ENCODE assay signal across 11 mouse cellular contexts in the genomic region with DNA sequence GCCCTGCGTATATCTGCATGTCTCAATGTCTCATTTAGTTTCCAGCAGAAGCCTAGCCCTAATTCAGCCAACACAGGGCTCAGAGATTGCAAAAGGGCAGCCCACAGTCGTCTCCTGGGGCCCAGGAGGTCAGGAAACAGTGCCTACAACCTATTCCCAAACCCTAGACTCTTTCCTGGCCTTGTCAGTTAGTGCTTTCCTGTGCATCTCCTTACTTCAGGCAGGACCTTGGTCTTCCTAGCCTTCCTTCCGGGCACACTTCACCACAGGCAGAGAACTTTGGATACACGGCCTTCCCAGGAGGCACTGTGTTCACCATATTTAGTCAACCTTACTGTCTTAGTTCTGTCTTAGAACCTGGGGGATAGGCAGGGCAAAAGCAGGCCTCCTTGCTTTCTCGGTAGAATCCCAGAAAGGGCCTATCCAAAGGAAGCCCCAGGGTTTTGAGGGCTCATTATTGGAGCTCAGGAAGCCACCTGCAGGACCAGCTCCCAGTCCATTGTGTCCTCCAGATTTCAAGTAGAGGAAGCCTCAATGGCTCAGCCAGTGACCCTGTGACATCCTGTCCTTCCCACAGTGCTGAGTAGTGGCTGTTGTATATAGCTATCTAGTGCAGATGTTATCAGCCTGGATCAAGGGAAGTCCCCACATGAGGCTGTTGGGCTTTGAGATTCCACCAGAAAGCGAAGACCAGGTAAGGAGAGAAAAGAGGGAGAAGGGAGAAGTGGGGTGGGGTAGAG. TPM values are rescaled to one million over a fixed set of nuclear protein-coding genes. Genes with fewer than 3 reads are reported as not detected.
DNase-seq lines count a peak whose midpoint lies in the region; ATAC-seq and TF ChIP-seq lines count a peak whose summit lies in the region.
"Had no signal": no experiment of that assay in that cellular context is flagged by ENCODE, and none has a peak within 500 bp of the region (broad histone marks: within the 10 kb centered on the region; RNA-seq: fewer than 3 reads in every experiment).

No protein-coding gene starts in this region.

- H3K27ac ChIP-seq in kidney, embryonic 16.5 days (ENCODE audit: low read length): peak overlapping the region; percentile 84
- H3K27ac ChIP-seq in bone marrow, adult 2 months (ENCODE audit: control insufficient read depth, insufficient read depth, low read depth, low read length, poor library complexity): 0 out of 2 replicates have a peak overlapping the region, but pooled peaks have one; percentile 4
- peak overlapping the region; percentile 60; the same call in 1 of the 2 replicates for H3K27ac ChIP-seq in embryonic facial prominence, embryonic 12.5 days
- peak overlapping the region; percentile 24; the same call in 1 of the 2 replicates for H3K27ac ChIP-seq in limb, embryonic 15.5 days

- no peak overlapping the region for H3K4me3 ChIP-seq in kidney, embryonic 16.5 days (ENCODE audit: low read length)
- no peak overlapping the region for H3K4me3 ChIP-seq in bone marrow, adult 2 months (replicated peaks; ENCODE audit: control insufficient read depth, low read depth, low read length)
- H3K4me3 ChIP-seq in embryonic facial prominence, embryonic 12.5 days: no peak overlapping the region
- no peak overlapping the region for H3K4me3 ChIP-seq in limb, embryonic 15.5 days

- 68% methylated on average over 6 of the region's 6 CpGs for WGBS in kidney, embryonic 16.5 days
- WGBS in bone marrow, adult 2 months: 44% methylated on average over 6 of the region's 6 CpGs
- 74% methylated on average over 6 of the region's 6 CpGs for WGBS in embryonic facial prominence, embryonic 12.5 days
- 81% methylated on average over 6 of the region's 6 CpGs for WGBS in limb, embryonic 15.5 days

- TF ChIP-seq POLR2A in bone marrow, adult 2 months (IDR thresholded peaks at IDR 0.05; ENCODE audit: borderline replicate concordance, control insufficient read depth, low read depth, low read length): no peak

- DNase-seq in kidney, postnatal 25 days: no peak
- no peak for DNase-seq in left cerebral cortex, adult 9 months (ENCODE audit: low spot score in 2 of 2)
- DNase-seq in spleen, adult 12 weeks (ENCODE audit: low spot score): no peak
- DNase-seq: embryo, embryonic 11 days; left cerebral cortex, postnatal 4 days had no signal

- no peaks in the 10 kb centered on the region for H3K36me3 ChIP-seq in kidney, embryonic 16.5 days (ENCODE audit: insufficient read depth, low read length)
- H3K36me3 ChIP-seq in embryonic facial prominence, embryonic 12.5 days: no peaks in the 10 kb centered on the region
- H3K36me3 ChIP-seq in limb, embryonic 15.5 days: no peaks in the 10 kb centered on the region

- no peaks in the 10 kb centered on the region for H3K27me3 ChIP-seq in kidney, embryonic 16.5 days (ENCODE audit: insufficient read depth, low read length)
- no peaks in the 10 kb centered on the region for H3K27me3 ChIP-seq in embryonic facial prominence, embryonic 12.5 days
- no peaks in the 10 kb centered on the region for H3K27me3 ChIP-seq in limb, embryonic 15.5 days

- no peaks in the 10 kb centered on the region for H3K9me3 ChIP-seq in kidney, embryonic 16.5 days (ENCODE audit: low read length)
- H3K9me3 ChIP-seq in embryonic facial prominence, embryonic 12.5 days: no peaks in the 10 kb centered on the region
- no peaks in the 10 kb centered on the region for H3K9me3 ChIP-seq in limb, embryonic 15.5 days

- 0 out of 2 replicates have a peak, but pooled peaks have one; percentile 33 for ATAC-seq in kidney, embryonic 16.5 days (ENCODE audit: low FRiP score, low TSS enrichment)
- no peak for ATAC-seq in embryonic facial prominence, embryonic 12.5 days (ENCODE audit: insufficient number of reproducible peaks, insufficient read depth, low FRiP score, low TSS enrichment)
- no peak for ATAC-seq in limb, embryonic 15.5 days (ENCODE audit: insufficient number of reproducible peaks, low FRiP score, low TSS enrichment, low read depth)
- ATAC-seq: activated CD4-positive, CD25-positive, alpha-beta regulatory T cell, adult 4 months; forebrain, embryonic 16.5 days had no signal

- no peak overlapping the region for H3K9ac ChIP-seq in kidney, embryonic 16.5 days (replicated peaks; ENCODE audit: low read length)
- no peak overlapping the region for H3K9ac ChIP-seq in embryonic facial prominence, embryonic 12.5 days
- no peak overlapping the region for H3K9ac ChIP-seq in limb, embryonic 15.5 days

- TF ChIP-seq CTCF in bone marrow, adult 2 months (IDR thresholded peaks at IDR 0.05; ENCODE audit: control insufficient read depth, insufficient read depth, low read length): no peak

- no peak overlapping the region for H3K4me2 ChIP-seq in kidney, embryonic 16.5 days (replicated peaks; ENCODE audit: low read depth, low read length)
- no peak overlapping the region for H3K4me2 ChIP-seq in embryonic facial prominence, embryonic 12.5 days (replicated peaks)
- no peak overlapping the region for H3K4me2 ChIP-seq in limb, embryonic 15.5 days

- H3K4me1 ChIP-seq in kidney, embryonic 16.5 days (ENCODE audit: insufficient read depth, low read length): no peaks in the 10 kb centered on the region
- peaks cover 3% of the 10 kb centered on the region; the same call in 1 of the 2 replicates for H3K4me1 ChIP-seq in bone marrow, adult 2 months (ENCODE audit: control insufficient read depth, insufficient read depth, low read length)
- H3K4me1 ChIP-seq in embryonic facial prominence, embryonic 12.5 days: peaks cover 12% of the 10 kb centered on the region; the same call in 1 of the 2 replicates
- no peaks in the 10 kb centered on the region for H3K4me1 ChIP-seq in limb, embryonic 15.5 days

RNA-seq across cellular contexts. Expression of a gene that starts 4.7 kb away (rescaled TPM):
- polyA plus RNA-seq in kidney, embryonic 16.5 days (2015; fragmentation: Nextera tagmentation; extraction: Ambion mirVana): 87.8 and 95.9 TPM in 2 replicates
- 6.2 and 23.4 TPM in 2 replicates for polyA plus RNA-seq in bone marrow, adult 2 months (2011; ENCODE audit: insufficient read depth, insufficient read length, low replicate concordance, missing spikeins)
- 23.9 and 29.8 TPM in 2 replicates for polyA plus RNA-seq in embryonic facial prominence, embryonic 12.5 days (2016; fragmentation: Nextera tagmentation; extraction: Ambion mirVana)
- 39.1 and 46.1 TPM in 2 replicates for polyA plus RNA-seq in limb, embryonic 15.5 days (2015; fragmentation: Nextera tagmentation; extraction: Ambion mirVana)

RNA-seq across cellular contexts. Expression of a gene that starts 17.9 kb away (rescaled TPM):
- 0.36 and 0.39 TPM in 2 replicates for polyA plus RNA-seq in kidney, embryonic 16.5 days (2015; fragmentation: Nextera tagmentation; extraction: Ambion mirVana)
- polyA plus RNA-seq in bone marrow, adult 2 months (2011; ENCODE audit: insufficient read depth, insufficient read length, low replicate concordance, missing spikeins): not detected in 2 replicates
- not detected in 2 replicates for polyA plus RNA-seq in embryonic facial prominence, embryonic 12.5 days (2016; fragmentation: Nextera tagmentation; extraction: Ambion mirVana)
- 0.38 and 0.70 TPM in 2 replicates for polyA plus RNA-seq in limb, embryonic 15.5 days (2015; fragmentation: Nextera tagmentation; extraction: Ambion mirVana)
- polyA plus RNA-seq: forebrain, embryonic 16.5 days had no signal

RNA-seq across cellular contexts. Expression of a gene that starts 30.1 kb away (rescaled TPM):
- polyA plus RNA-seq in kidney, embryonic 16.5 days (2015; fragmentation: Nextera tagmentation; extraction: Ambion mirVana): 0.41 and 0.47 TPM in 2 replicates
- 0.63 and 1.6 TPM in 2 replicates for polyA plus RNA-seq in bone marrow, adult 2 months (2011; ENCODE audit: insufficient read depth, insufficient read length, low replicate concordance, missing spikeins)
- 0.05 and 0.09 TPM in 2 replicates for polyA plus RNA-seq in embryonic facial prominence, embryonic 12.5 days (2016; fragmentation: Nextera tagmentation; extraction: Ambion mirVana)
- polyA plus RNA-seq in limb, embryonic 15.5 days (2015; fragmentation: Nextera tagmentation; extraction: Ambion mirVana): 0.46 and 1.8 TPM in 2 replicates

Comparison
In these comparisons a context has a peak if more than half of its experiments do, and no peak if none do; other contexts are left out.
1. H3K27ac ChIP-seq: peak in every context shown above with its lines; median percentile 84 in kidney, embryonic 16.5 days; 60 in embryonic facial prominence, embryonic 12.5 days; 24 in limb, embryonic 15.5 days; 4 in bone marrow, adult 2 months.